Mouse (Mus musculus) hindbrain, embryonic 10.5 days (tissue): ENCODE measurements around the gene Myo1h. TPM values are rescaled to one million over a fixed set of nuclear protein-coding genes. Genes with fewer than 3 reads are reported as not detected.

Source experiments
- DNase-seq: peaks from one replicate; pipeline ENCODE4 v3.0.0-alpha.2; 2017; ENCODE audit warnings: low spot score
- H3K27ac ChIP-seq: fragments of 300-500 bp; sonication (generic); 2 replicates; pipeline ENCODE4 v1.5.1; 2016; ENCODE audit warnings: mild to moderate bottlenecking, moderate library complexity
- H3K27me3 ChIP-seq: fragments of 300-500 bp; sonication (generic); 2 replicates; pipeline ENCODE4 v1.6.1; 2016; ENCODE audit warnings: mild to moderate bottlenecking; ENCODE audit not compliant: poor library complexity, insufficient read depth, severe bottlenecking
- H3K36me3 ChIP-seq: fragments of 300-500 bp; sonication (generic); 2 replicates; pipeline ENCODE4 v1.6.1; 2016; ENCODE audit warnings: mild to moderate bottlenecking, moderate library complexity
- H3K4me1 ChIP-seq: fragments of 300-500 bp; sonication (generic); replicated peaks from 2 replicates; pipeline ENCODE4 v1.6.1; 2016; ENCODE audit warnings: mild to moderate bottlenecking
- H3K4me3 ChIP-seq: fragments of 300-500 bp; sonication (generic); 2 replicates; pipeline ENCODE4 v1.5.1; 2016; ENCODE audit warnings: mild to moderate bottlenecking, moderate library complexity
- H3K9me3 ChIP-seq: fragments of 300-500 bp; sonication (generic); 2 replicates; pipeline ENCODE4 v1.6.1; 2016; ENCODE audit warnings: mild to moderate bottlenecking, moderate library complexity
- WGBS: fragments of 180-500 bp; shearing (Covaris S2); methylation state at CpG from one replicate; pipeline ENCODE4 v1.1.7; 2016; 5-methylcytosine and 5-hydroxymethylcytosine counted together
- polyA plus RNA-seq: library from polyadenylated mRNA; unstranded; fragments of >200 nt; fragmentation: Nextera tagmentation; extraction: Ambion mirVana; gene quantifications from 2 replicates; pipeline ENCODE4 v1.2.1, GENCODE M21; 2016

Myo1h gene
- polyA plus RNA-seq, 1 experiment from 2014 or later, result 0.59 TPM

DNA sequence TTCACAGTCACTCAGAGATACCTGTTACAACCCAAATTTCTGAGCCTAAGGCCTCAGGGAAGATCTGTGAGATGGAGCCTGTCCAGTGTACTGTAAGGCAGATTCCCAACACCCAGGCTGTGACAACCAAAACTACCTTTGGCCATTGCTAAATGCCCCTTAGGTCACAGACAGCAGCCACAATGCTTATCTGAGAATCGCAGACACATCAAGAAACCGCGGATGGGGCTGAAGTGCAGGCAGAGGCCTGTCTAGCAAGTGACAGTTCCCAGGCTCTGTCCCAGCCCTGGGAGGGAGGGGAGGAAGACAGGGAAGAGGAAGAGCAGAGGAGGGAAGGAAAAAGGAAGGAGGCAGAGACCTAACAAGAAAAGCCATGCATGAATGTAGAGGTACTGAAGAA is 82.4 kb downstream of the Myo1h start:
- Histone ChIP-seq H3K4me3 (no peak overlapping the region), H3K4me1 (peaks cover 60% of the 10 kb centered on the region), H3K9me3 (no peaks in the 10 kb centered on the region), H3K27me3 (no peaks in the 10 kb centered on the region), H3K27ac (peak overlapping the region; percentile 64), H3K36me3 (peaks cover 100% of the 10 kb centered on the region)
- no peak for DNase-seq
- 74% methylated on average over 3 of the region's 3 CpGs for WGBS

- 68% methylated on average over 25 of the region's 25 CpGs for WGBS
- no peaks in the 10 kb centered on the region for H3K27me3 ChIP-seq
- peak overlapping the region; percentile 64; the same call in 1 of the 2 replicates for H3K27ac ChIP-seq
- peaks cover 60% of the 10 kb centered on the region for H3K4me1 ChIP-seq
- H3K9me3 ChIP-seq, result no peaks in the 10 kb centered on the region
- 0 out of 2 replicates have a peak overlapping the region, but pooled peaks have one; percentile 4 for H3K4me3 ChIP-seq
- peaks cover 99% of the 10 kb centered on the region for H3K36me3 ChIP-seq
- peak; percentile 24 for DNase-seq
Observed at GRCm38 (mm10) chr5:114371731-114372473, 82.9 kb downstream of the Myo1h start.

GRCm38 (mm10) chr5:114372565-114372964 is 83.6 kb downstream of the Myo1h start:
- H3K4me3 ChIP-seq, result 0 out of 2 replicates have a peak overlapping the region, but pooled peaks have one; percentile 4
- no peaks in the 10 kb centered on the region for H3K9me3 ChIP-seq
- peak; percentile 37 for DNase-seq
- H3K4me1 ChIP-seq, result peaks cover 67% of the 10 kb centered on the region
- peaks cover 93% of the 10 kb centered on the region for H3K36me3 ChIP-seq
- H3K27me3 ChIP-seq, result no peaks in the 10 kb centered on the region
- WGBS, result 39% methylated on average over 11 of the region's 11 CpGs
- H3K27ac ChIP-seq, result peak overlapping the region; percentile 64

GRCm38 (mm10) chr5:114373174-114373573 is 84.2 kb downstream of the Myo1h start:
- peak overlapping the region; percentile 64 for H3K27ac ChIP-seq
- DNase-seq, result no peak
- H3K27me3 ChIP-seq, result no peaks in the 10 kb centered on the region
- H3K36me3 ChIP-seq, result peaks cover 87% of the 10 kb centered on the region
- H3K4me1 ChIP-seq, result peaks cover 73% of the 10 kb centered on the region
- no peak overlapping the region for H3K4me3 ChIP-seq
- 75% methylated on average over 11 of the region's 11 CpGs for WGBS
- no peaks in the 10 kb centered on the region for H3K9me3 ChIP-seq

DNA sequence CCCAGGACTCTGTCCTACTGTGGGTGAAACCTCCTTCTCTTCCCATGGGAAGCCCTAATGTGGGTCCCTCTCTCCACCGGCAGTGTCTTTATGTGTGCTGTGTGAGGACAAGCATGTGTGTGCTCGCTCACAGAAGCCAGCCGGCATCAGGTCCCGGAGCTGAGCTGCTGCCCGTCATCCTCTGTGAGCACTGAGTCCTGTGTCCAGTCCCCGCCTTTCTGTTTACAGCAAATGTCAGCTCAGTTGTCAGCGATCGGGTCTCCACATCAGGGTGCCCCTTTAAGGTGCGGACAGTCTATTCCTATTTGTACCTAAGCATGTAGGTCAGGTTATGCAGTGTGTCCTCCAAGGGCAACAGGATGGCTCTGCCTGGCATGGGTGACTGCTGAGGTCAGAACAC is 84.6 kb downstream of the Myo1h start:
- DNase-seq, result no peak
- Histone ChIP-seq H3K36me3 (peaks cover 83% of the 10 kb centered on the region), H3K27ac (peak overlapping the region; percentile 64; the same call in 1 of the 2 replicates), H3K9me3 (no peaks in the 10 kb centered on the region), H3K4me1 (peaks cover 76% of the 10 kb centered on the region), H3K27me3 (no peaks in the 10 kb centered on the region), H3K4me3 (no peak overlapping the region)
- WGBS, result 84% methylated on average over 9 of the region's 9 CpGs

GRCm38 (mm10) chr5:114374409-114375213 is 85.6 kb downstream of the Myo1h start:
- H3K9me3 ChIP-seq, result no peaks in the 10 kb centered on the region
- WGBS, result 90% methylated on average over 23 of the region's 23 CpGs

DNA sequence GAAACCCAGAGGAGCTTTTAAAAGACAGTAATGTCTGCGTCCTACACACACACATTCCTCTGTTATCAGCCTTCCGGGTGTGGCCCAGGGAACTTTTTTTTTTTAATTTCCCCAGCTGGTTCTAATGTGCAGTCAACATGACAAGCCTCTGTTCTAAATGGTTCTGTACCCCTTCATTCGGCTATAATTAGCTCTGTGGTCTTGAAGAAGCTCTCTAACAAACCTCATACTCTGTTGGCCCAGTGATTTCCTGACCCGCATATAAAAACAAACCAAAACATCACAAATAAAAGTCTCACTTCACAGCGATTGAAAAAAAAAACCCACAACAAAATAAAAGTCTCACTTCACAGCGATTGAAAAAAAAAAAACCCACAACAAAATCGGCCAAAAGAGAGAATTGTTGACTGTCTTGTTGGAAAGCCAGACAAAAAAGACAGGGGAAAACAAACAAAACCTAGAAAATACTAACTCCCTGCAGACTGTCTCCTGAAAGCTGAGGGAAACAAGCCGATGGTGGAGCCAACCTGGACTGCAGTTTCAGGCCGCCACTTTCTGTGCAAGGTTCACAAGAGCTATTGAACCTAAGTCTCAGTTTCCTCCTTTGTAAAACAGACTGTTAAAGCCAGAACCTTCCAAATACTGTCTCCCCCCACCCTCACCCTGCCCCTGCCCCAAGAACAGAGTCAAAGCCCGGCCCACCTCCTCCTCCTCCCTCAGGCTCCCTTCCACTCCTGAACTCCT is 89.4 kb downstream of the Myo1h start:
- DNase-seq, result no peak
- Histone ChIP-seq H3K36me3 (peaks cover 41% of the 10 kb centered on the region), H3K4me1 (peaks cover 66% of the 10 kb centered on the region), H3K27ac (0 out of 2 replicates have a peak overlapping the region, but pooled peaks have one; percentile 98), H3K9me3 (peaks cover 3% of the 10 kb centered on the region; the same call in 1 of the 2 replicates), H3K4me3 (peak overlapping the region; percentile 96), H3K27me3 (no peaks in the 10 kb centered on the region)
- 77% methylated on average over 10 of the region's 10 CpGs for WGBS

More at GRCm38 (mm10) chr5:114374409-114375213, 85.6 kb downstream of the Myo1h start:
- H3K36me3 ChIP-seq, result peaks cover 72% of the 10 kb centered on the region
- H3K4me3 ChIP-seq, result no peak overlapping the region
- H3K27ac ChIP-seq, result 0 out of 2 replicates have a peak overlapping the region, but pooled peaks have one; percentile 18
- no peak for DNase-seq
- no peaks in the 10 kb centered on the region for H3K27me3 ChIP-seq
- H3K4me1 ChIP-seq, result peaks cover 83% of the 10 kb centered on the region

- peaks cover 3% of the 10 kb centered on the region; the same call in 1 of the 2 replicates for H3K9me3 ChIP-seq
- H3K36me3 ChIP-seq, result peaks cover 39% of the 10 kb centered on the region
- DNase-seq, result no peak
- peak overlapping the region; percentile 96 for H3K4me3 ChIP-seq
- 55% methylated on average over 6 of the region's 6 CpGs for WGBS
- peak overlapping the region; percentile 98 for H3K27ac ChIP-seq
- H3K27me3 ChIP-seq, result no peaks in the 10 kb centered on the region
- H3K4me1 ChIP-seq, result peaks cover 60% of the 10 kb centered on the region
Observed at GRCm38 (mm10) chr5:114378936-114379335, 90.0 kb downstream of the Myo1h start.

GRCm38 (mm10) chr5:114379763-114380162 is 90.8 kb downstream of the Myo1h start:
- H3K4me3 ChIP-seq, result peak overlapping the region; percentile 96
- H3K4me1 ChIP-seq, result peaks cover 55% of the 10 kb centered on the region
- 2% methylated on average over 20 of the region's 20 CpGs for WGBS
- H3K36me3 ChIP-seq, result peaks cover 38% of the 10 kb centered on the region
- DNase-seq, result no peak
- H3K27me3 ChIP-seq, result no peaks in the 10 kb centered on the region
- H3K27ac ChIP-seq, result peak overlapping the region; percentile 98
- peaks cover 3% of the 10 kb centered on the region; the same call in 1 of the 2 replicates for H3K9me3 ChIP-seq

- Histone ChIP-seq H3K27ac (peak within 1 kb of the TSS; percentile 98), H3K4me1 (peaks cover 52% of the 10 kb centered on the region), H3K4me3 (peak within 1 kb of the TSS; percentile 96), H3K9me3 (peaks cover 3% of the 10 kb centered on the region; the same call in 1 of the 2 replicates), H3K36me3 (peaks cover 38% of the 10 kb centered on the region), H3K27me3 (no peaks in the 10 kb centered on the region)
- peak; percentile 91 for DNase-seq
- WGBS, result under 1% methylated on average over 74 of the region's 74 CpGs
Observed at GRCm38 (mm10) chr5:114380209-114381012, 91.4 kb downstream of the Myo1h start, which contains the start of the genes Kctd10 and Ube3b. Gene Kctd10, minus strand, starts transcription at chr5:114380508. Gene Ube3b, plus strand, starts transcription at chr5:114380607.

DNA sequence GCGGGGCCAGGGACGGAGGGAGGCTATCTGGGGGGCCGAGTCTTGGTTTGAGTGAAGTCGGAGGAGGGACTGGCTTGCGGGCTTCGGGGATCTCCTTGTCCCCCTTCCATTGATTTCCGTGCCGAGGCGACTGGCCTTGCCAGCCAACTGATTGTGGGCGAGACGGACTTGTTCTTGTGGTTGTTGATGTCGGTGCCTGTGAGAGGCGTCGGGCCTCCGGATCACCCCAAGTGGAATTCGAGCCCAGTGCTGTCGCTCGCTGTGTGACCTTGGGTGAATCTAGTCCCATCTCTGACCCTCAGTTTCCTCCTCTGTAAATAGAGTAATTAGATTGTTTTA is 92.0 kb downstream of the Myo1h start:
- Histone ChIP-seq H3K4me3 (peak overlapping the region; percentile 96), H3K27me3 (no peaks in the 10 kb centered on the region), H3K36me3 (peaks cover 38% of the 10 kb centered on the region), H3K9me3 (peaks cover 3% of the 10 kb centered on the region; the same call in 1 of the 2 replicates), H3K27ac (peak overlapping the region; percentile 98), H3K4me1 (peaks cover 46% of the 10 kb centered on the region)
- no peak for DNase-seq
- WGBS, result 0% methylated on average over 18 of the region's 18 CpGs
